Mouse (Mus musculus): ENCODE measurements around the gene Mast4. TPM values are rescaled to one million over a fixed set of nuclear protein-coding genes. Genes with fewer than 3 reads are reported as not detected.
A peak's percentile ranks its signal among the peaks of the same experiment; 100 is the strongest.

Gene Mast4
- total RNA-seq, 2 experiments from 2014 or later: 34.5 to 36.8 TPM

DNA sequence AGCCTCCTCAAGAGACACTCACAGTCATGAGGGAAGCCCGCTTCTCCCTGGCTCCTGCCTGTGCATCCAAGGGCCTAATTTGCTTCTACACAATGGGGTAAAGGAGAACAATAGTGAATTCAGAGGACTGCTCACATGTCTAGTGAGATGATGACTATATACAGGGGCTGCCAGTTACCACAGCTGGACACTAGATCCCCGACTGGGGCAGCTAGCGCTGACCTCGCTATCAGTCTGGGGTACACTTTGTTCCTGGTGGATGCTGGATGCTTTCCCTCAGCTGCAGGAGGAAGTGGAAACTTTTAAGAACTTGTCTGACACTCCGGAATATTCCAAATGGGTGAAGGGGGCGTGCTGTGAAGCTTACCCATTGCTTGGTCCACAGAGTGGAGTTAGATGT is 319.7 kb downstream of the Mast4 start:
- DNase-seq (ENCODE audit: low spot score): peak; percentile 36
- intact Hi-C loops (cut with DNase I): no loop called here

DNA sequence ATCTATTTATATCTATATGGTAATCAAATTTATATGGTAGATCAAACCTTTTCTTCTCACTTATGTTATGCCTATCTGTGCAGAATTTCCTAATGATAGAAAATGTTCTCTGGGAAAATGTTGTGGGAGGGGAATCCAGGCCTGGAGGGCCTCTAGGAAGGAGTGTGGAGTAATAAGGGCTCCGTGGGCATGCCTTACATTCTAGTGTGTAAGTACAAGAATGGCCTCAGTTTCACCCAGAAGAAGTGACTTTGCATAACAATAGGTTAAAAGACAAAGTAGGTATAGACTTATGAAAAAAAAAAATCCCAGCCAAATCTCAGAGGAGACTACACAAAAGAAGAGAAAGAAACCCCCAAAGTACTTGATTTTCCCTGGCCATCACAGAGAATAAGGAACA is 320.1 kb downstream of the Mast4 start:
- intact Hi-C loops (cut with DNase I): no loop called here
- no peak for DNase-seq (ENCODE audit: low spot score)

DNA sequence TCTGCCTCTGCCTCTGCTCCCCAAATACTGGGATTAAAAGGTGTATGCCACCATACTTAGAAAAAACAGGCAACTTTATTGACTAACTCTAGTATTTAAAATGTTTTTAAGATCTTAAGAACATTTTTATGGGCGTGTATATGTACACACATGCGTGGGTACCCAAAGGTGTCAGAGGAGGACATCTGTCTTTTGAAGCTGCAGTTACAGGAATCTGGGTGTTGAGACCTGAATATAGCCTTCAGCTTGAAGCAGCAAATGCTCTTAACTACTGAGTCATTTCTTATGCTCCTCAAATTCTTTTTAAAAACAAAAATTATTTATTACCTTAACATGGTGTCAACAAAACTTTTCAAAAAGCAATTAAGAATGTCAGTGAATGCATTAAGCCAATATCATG is 329.1 kb downstream of the Mast4 start:
- intact Hi-C loops (cut with DNase I): no loop called here
- no peak for DNase-seq (ENCODE audit: low spot score)

DNA sequence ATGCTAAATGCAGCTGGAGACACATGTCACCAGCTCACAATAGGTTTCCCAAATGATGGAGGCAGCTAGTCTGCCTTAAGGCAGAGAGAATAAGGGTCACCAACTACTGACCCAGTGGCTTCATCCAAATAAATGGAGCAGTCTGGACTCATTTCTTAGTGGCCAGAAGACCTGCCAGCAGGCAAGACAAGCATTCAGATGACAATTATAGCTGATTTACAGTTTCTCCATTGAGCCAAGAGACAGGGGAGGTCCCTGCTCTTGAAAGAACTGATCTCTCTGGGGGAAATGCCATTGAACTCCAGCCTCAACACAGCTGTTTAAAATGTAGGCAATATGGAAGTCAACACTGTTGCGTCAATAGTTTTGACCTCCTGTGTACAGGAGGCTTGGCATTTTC is 332.5 kb downstream of the Mast4 start:
- no peak for DNase-seq (ENCODE audit: low spot score)
- intact Hi-C loops (cut with DNase I): no loop called here

DNA sequence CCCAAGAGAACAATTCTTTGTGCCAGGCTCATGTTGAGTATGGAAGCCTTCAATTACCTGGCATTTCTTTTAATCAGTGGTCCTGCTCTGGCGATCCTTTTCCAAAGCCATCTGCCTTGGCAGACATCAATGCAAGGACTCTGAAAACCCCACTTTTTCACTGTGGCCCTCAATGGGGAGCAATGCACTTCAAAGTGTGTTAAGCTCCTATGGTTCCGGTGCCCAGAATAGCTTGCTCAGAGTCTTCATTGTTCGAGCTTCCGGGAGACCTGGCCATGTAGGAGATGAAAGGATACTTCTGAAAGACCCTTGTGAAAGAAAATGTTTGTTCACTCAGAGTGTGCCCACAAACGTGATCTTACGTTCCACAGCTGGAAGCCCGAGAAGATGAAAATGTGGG is 333.4 kb downstream of the Mast4 start:
- DNase-seq (ENCODE audit: low spot score): no peak
- intact Hi-C loops (cut with DNase I): no loop called here

DNA sequence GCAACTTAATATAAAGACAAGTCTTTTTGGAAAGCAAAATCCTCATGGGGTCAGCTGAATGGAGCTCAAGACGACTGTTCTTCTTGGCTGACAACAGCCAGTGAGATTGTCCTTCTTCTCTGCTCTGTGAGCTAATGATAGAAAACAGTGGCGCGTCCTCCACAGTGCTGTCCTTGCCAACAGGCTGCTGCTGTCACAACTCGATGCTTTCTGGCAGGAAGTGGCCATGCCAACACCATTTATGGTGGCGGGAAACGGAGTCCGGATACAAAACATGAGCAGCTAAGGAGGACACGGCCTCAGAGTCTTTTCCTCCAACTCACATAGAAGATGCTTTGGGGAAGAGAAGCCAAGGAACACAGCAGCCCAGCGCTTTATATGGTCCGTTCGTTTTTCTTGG is 340.2 kb downstream of the Mast4 start:
- intact Hi-C loops (cut with DNase I): loop anchor here (5.0 kb wide), 1 partner anchor 37 kb away; no protein-coding TSS in a partner anchor
- peak; percentile 20 for DNase-seq (ENCODE audit: low spot score)

DNA sequence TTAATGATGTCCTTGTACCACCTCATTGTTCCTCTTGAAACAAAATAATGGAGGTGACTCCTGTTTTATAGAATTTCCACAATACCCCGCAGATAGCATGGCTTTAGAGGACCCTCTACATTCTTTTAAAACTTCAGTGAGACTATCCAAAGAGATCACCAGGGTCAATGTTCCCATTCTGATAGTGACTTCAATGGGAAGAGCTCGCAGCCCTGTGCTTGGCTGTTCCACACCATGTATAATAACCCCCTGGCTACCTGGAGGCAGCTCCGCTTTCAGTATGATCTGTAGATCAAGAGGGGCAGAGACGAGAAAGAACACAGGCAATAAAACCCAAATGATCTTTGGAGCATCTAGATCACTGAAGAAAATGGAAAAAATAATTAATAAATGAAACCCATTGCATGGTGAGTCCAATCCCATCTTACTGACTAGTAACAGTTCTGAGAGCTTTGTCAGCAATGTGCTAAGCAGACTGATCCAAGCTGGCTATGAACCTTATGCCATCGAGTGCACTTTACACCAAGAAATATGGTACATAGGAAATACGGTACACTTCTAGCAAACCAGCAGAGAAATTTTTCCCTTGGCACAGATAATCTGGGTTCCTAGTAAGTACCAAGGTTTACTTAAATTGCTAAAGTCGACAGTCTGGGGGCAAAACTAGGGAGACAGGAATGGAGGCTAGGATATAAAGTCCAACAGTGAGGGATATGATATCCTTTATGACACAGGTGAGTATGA is 341.4 kb downstream of the Mast4 start:
- intact Hi-C loops (cut with DNase I): loop anchor here (5.0 kb wide), 1 partner anchor 36 kb away; no protein-coding TSS in a partner anchor

DNA sequence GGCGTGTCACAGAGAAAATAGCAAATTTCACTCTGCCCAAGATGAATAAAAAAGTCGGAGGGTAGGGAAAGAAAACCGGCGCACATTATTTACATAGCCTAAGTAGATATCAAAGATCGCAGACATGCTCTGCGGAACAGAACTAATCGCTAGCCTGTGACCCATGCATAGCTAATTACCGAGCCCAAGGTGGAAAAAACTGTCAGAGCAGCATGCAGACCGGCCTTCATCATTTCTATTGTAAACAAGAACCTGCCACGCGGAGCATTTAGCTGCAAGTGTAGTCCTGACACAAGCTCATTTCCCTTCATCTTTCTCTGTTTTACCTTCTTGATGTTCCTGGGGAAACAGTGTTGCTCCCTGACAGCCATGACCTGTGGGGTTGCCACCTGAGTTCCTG is 342.4 kb downstream of the Mast4 start:
- intact Hi-C loops (cut with DNase I): loop anchor here (5.0 kb wide), 1 partner anchor 35 kb away; no protein-coding TSS in a partner anchor
- DNase-seq (ENCODE audit: low spot score): no peak

More for the DNA sequence above, 341.4 kb downstream of the Mast4 start:
- no peak for DNase-seq (ENCODE audit: low spot score)

DNA sequence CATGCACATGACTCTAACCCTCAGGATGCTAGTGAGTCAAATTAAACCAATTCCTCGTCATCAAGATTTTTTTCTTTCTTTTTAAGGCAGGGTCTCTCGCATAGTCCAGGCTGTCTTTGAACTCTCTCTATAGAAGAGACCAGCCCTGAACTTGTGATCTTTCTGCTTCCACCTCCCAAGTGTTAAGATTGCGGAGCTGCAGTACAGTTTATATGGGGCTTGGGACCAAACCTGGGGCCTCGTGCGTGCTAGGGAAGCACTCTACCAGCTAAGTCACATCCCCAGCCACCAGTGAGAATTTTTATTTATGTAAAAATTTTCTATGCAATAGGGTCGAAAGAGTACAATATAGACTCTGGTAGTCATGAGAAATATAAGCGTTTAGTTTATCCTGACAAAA is 343.1 kb downstream of the Mast4 start:
- intact Hi-C loops (cut with DNase I): loop anchor here (5.0 kb wide), 1 partner anchor 34 kb away; no protein-coding TSS in a partner anchor
- DNase-seq (ENCODE audit: low spot score): no peak

DNA sequence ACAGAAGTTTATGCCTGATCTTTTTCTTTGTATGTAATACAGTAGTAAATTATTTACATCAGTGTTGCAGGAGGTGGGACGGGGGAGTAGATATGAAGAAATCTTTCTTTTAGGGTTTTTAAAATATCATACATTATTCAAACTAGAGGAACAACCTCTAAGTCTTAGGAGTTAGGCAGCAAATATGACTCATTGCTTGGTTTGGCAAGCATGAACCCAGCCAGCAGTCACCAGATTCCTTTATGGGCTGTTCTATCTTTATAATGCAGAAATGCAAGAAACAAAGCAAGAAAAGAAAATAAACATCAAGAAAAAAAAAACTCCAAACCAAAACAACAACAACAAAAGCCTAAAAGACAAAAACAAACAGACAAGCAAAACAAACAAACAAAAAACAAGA is 344.2 kb downstream of the Mast4 start:
- intact Hi-C loops (cut with DNase I): loop anchor here (5.0 kb wide), 1 partner anchor 33 kb away; no protein-coding TSS in a partner anchor
- DNase-seq (ENCODE audit: low spot score): no peak

DNA sequence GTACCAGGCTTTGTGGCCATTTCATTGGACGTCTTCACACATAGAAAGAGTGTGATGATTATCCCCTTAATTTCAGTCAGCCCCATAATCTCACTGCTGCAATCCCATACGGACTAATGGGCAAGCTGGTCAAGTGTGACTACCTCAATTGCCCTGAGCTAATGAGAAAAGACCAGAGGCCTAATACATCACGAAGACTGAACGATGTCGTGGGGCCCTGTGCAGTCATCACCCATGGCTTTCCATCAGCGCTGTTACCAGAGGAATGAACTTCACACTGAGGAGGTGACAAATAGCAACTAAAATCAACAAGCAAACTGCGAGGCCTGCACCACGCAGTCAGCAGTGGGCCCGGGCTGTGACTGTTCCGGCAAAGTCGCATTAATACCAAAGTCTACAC is 344.7 kb downstream of the Mast4 start:
- intact Hi-C loops (cut with DNase I): loop anchor here (5.0 kb wide), 2 partner anchors 32 to 82 kb away; no protein-coding TSS in a partner anchor
- no peak for DNase-seq (ENCODE audit: low spot score)

DNA sequence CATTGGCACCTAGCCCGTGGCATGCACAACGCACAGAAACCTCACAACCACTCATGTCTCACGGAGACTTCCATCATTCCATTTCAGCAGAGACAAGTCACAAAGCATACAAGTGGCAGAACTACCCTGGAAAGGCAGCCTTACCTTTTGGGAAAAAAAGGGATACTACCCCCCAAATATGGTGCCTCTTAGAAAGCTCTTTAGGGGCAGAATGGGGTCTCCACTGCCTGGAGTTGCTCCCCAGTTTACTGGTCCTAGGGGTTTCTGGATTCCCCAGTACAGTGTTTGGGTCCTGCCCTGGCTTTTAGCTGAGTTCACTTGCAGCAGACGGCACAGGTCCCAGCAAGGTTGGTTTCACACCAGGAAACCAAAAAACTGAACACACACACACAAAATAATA is 345.3 kb downstream of the Mast4 start:
- intact Hi-C loops (cut with DNase I): loop anchor here (5.0 kb wide), 1 partner anchor 82 kb away; no protein-coding TSS in a partner anchor
- no peak for DNase-seq (ENCODE audit: low spot score)

DNA sequence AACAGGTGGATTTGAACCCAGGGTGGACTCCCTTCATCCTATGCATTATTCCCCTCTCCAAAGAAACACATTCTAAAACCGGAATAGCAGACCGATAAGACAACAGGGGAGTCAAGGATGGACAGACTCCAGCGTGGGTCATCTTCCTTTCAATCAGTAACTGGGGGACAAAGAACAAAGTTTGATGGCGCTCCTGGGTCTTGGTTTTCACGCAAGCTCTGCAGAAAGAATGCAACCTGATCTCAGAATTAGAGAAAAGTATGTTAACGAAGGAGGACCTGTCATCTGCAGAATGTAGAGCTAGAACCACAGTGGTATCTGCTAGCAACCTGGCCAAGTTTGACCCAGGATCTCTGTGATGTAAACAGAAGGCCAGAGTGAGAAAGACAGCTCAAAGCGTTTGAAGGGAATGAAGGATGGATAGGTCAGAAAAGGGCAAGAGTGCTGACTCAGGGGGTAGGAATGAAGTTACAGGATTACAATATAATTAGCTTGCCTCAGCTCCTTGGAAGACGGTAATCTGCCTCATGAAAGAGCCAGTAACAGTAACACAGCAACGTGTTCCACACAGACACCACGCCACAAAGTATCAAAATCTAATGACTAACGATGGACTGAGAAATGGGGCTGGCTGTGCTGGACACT is 345.9 kb downstream of the Mast4 start:
- no peak for DNase-seq (ENCODE audit: low spot score)
- intact Hi-C loops (cut with DNase I): loop anchor here (5.0 kb wide), 1 partner anchor 81 kb away; no protein-coding TSS in a partner anchor

DNA sequence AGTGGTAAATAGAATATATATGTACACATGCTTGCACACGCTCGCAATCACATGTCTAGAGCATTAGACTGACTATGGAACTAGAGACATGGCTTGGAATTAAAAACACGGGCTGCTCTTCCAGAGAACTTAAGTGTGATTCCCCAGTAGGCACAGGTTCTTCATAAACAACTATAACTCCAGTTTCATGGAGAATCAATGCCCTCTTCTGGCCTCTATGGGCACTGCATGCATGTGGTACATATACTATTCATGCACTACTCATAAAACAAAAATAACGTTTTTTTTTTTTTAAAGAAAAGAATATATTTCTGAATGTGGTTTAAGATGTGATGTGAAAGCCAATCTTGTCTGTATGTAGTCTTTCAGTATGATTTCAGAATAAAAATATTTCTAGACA is 349.7 kb downstream of the Mast4 start:
- intact Hi-C loops (cut with DNase I): no loop called here
- no peak for DNase-seq (ENCODE audit: low spot score)

DNA sequence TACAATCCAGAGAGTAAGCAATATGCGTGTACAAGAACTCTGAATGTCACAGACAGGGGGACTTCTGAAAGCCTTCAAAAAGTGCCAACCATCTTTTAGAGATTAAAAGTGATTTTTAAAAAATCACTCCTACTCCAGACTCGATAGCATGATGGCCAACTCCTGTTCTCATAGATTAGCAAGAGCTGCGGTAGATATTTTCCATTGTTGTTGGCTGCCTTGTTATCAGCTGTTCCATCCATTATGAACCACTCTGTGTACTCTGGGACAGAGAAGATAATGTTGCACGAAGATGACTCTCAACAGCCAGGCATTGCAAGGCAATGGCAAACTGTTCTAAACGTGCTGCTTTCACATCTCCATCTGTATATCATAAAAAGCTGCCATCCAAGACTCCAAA is 360.4 kb downstream of the Mast4 start:
- DNase-seq (ENCODE audit: low spot score): no peak
- intact Hi-C loops (cut with DNase I): no loop called here

DNA sequence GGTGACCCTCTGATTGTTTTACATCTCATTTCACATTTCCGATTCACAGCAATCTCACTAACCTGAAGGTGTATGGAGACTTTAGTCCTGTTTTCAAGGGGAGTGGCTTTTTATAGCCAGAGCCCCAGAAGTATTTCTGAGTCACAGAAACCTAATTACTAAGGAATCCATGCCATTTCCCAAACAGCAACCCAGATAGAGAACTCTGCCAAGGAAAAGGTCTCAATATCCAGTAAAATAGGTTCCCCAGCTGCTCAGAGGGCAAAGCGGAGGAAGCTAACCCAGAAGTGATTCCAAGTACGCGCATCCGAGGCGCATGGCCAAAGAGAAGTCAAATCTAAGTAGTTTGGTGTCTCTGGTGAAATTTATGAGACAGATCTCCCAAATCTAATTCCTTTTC is 370.8 kb downstream of the Mast4 start:
- DNase-seq (ENCODE audit: low spot score): no peak
- intact Hi-C loops (cut with DNase I): no loop called here

DNA sequence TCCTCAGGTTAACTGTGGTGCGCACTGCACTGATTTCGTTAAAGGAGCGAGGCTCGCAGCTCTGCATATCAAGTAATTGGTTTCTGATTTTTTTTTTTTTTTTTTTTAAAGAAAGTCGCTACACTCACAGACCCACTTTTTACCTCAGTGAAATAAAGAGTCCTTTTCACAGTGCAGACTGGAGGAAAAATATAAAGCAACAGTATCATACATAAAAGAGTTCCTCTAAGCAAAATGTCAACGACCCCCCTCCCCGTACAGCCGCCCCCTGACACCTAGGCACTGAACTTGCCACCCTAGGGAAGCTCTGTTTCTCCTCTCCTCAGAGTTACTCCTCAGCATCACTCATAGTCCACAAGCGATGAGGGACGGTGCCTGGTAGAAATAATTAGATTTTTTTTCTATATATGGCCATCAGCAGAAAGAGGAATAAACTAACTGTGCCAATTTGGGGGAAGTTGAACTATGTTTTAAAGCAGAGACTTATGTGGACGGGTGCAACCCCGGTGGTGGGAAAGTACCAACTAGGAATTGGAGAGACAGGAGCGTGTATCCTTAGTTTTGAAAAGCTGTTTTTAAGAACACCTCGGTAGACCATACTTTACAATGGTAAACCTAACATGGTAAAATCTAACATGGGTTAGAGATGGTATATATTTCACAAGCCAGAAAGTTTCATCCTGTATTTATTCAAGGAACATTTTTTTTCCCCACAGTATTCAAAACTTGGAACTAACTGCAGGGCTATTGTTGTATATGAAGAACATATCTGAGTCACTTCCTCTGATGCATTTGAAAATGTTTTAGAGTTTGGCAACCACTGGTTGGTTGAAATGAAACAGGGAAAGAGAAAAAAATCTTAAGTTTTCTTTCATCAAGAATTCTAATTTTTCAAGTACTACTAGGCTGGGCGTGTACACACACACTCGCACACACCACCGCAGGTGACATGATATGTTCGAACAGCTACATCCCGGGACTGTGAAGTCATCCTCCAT is 375.7 kb downstream of the Mast4 start:
- DNase-seq (ENCODE audit: low spot score): no peak
- intact Hi-C loops (cut with DNase I): loop anchor here (5.0 kb wide), 1 partner anchor 34 kb away; no protein-coding TSS in a partner anchor

DNA sequence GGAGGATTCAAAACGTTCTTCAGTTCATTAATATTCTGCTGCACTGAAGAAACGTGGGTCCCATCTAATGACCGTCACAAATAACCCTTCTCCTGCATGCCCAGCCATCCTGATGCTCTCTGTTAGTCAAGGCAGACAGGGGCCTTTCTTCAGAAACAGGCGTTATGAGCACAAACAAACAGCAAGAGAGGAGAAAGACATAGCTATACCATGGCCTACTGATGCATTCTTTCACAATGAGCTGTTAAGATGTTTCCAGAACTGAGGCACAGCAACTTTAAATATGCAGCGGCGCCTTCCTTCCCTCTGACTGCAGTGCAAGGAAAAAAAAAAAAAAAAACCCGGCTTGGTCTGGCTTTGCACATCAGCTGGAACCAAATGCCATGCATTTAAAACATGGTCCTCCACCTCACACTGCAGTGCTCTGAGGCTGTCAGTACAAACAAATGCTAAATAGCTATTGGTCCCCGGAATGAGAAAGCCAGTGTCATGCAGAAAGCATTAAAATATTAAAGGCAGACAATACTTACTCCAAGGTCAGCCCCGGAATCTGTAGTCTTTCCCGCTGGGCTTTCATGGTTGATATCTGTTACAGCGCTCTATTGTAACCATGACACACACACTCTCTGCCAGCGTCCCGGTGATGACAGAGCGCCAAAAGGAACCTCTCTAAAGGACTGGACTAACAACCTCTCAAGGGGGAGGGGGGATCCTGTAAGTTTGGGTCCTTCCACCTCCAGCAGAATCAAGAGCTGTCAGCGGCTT is 376.6 kb downstream of the Mast4 start:
- intact Hi-C loops (cut with DNase I): loop anchor here (5.0 kb wide), 1 partner anchor 35 kb away; no protein-coding TSS in a partner anchor
- no peak for DNase-seq (ENCODE audit: low spot score)

DNA sequence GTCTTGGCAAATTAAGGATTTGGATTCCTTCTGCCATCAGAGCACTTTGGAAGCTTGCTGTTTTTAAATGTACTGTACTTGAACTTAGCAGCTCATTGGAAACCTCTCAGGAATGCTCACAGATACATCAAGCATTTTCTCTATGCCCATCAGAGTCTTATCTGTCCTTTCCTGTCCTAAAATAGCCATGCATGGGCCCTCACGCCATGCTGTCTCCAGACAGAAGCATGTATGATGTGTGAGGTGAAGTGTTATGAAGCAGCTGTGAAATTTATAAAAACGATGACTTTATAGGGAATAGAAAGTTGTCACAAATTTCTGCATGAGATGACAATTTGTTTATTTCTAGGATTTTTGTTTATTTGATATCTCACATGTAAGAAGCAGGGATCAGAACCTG is 378.8 kb downstream of the Mast4 start:
- no peak for DNase-seq (ENCODE audit: low spot score)
- intact Hi-C loops (cut with DNase I): loop anchor here (5.0 kb wide), 1 partner anchor 37 kb away; no protein-coding TSS in a partner anchor
